Comparison of ENCODE assay signal across 23 mouse cellular contexts in the genomic region with DNA sequence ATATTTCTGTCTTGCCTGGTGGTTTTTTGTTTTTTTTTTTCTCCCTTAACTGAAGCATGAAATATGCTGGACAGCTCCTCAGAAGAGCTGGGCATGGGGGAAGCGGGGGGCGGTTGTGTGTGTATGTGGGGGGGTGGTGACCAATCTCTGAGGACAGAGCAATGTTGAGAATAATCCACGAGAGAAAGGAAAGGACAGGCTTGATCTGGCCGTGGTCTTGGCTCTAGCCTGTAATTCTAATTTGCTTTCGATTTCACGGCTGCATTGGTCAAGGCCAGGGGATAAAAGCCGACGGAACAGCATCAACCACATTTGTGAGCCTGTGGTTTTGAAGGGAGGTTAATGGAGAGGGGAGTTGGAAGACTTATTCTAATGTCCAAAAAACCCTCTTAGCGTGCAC. TPM values are rescaled to one million over a fixed set of nuclear protein-coding genes. Genes with fewer than 3 reads are reported as not detected.
DNase-seq lines count a peak whose midpoint lies in the region; ATAC-seq lines count a peak whose summit lies in the region.
"Had no signal": no experiment of that assay in that cellular context is flagged by ENCODE, and none has a peak within 500 bp of the region (broad histone marks: within the 10 kb centered on the region; RNA-seq: fewer than 3 reads in every experiment).

No protein-coding gene starts in this region.

- DNase-seq in embryonic facial prominence, embryonic 14.5 days (ENCODE audit: low spot score): peak; percentile 10
- no peak for DNase-seq in embryonic facial prominence, embryonic 10.5 days (ENCODE audit: low spot score)
- peak; percentile 9 for DNase-seq in ovary, adult 18-20 months (ENCODE audit: low spot score)
- no peak for DNase-seq in ovary, postnatal 10 days (ENCODE audit: low spot score)
- DNase-seq in natural killer cell, adult 2 months (ENCODE audit: low spot score in 2 of 2): peak; percentile 12 to 26
- no peak for DNase-seq in lung, postnatal 25 days (ENCODE audit: low spot score)
- DNase-seq in layer of hippocampus, postnatal 10 days (ENCODE audit: low spot score in 2 of 2): no peak
- DNase-seq: cerebellum, adult 18-20 months; heart, adult 11 months; heart, postnatal 4 days; layer of hippocampus, postnatal 36 days; lung, adult 2 months; lung, postnatal 4 days; retina, postnatal 1 day; right cerebral cortex, postnatal 4 days had no signal

- no peaks in the 10 kb centered on the region for H3K4me1 ChIP-seq in embryonic facial prominence, embryonic 14.5 days (ENCODE audit: control insufficient read depth, insufficient read depth, low read length)
- H3K4me1 ChIP-seq in embryonic facial prominence, embryonic 10.5 days: no peaks in the 10 kb centered on the region
- H3K4me1 ChIP-seq: forebrain, embryonic 13.5 days; heart, embryonic 13.5 days; limb, embryonic 10.5 days had no signal

- H3K4me2 ChIP-seq in embryonic facial prominence, embryonic 14.5 days (ENCODE audit: low read depth, low read length): no peak overlapping the region
- H3K4me2 ChIP-seq: forebrain, embryonic 13.5 days; heart, embryonic 13.5 days; kidney, embryonic 15.5 days; liver, embryonic 11.5 days had no signal

- WGBS in embryonic facial prominence, embryonic 14.5 days: 60% methylated on average over 9 of the region's 9 CpGs
- 74% methylated on average over 9 of the region's 9 CpGs for WGBS in embryonic facial prominence, embryonic 10.5 days

- no peak overlapping the region for H3K4me3 ChIP-seq in embryonic facial prominence, embryonic 14.5 days (ENCODE audit: low read depth, low read length)
- no peak overlapping the region for H3K4me3 ChIP-seq in embryonic facial prominence, embryonic 10.5 days
- H3K4me3 ChIP-seq: forebrain, embryonic 13.5 days; heart, embryonic 13.5 days; kidney, embryonic 15.5 days; limb, embryonic 10.5 days had no signal

- no peak overlapping the region for H3K9ac ChIP-seq in embryonic facial prominence, embryonic 14.5 days (ENCODE audit: low read depth, low read length)
- H3K9ac ChIP-seq: forebrain, embryonic 13.5 days; heart, embryonic 13.5 days; kidney, embryonic 15.5 days had no signal

- H3K36me3 ChIP-seq in embryonic facial prominence, embryonic 14.5 days (ENCODE audit: control insufficient read depth, insufficient read depth, low read length): no peaks in the 10 kb centered on the region
- no peaks in the 10 kb centered on the region for H3K36me3 ChIP-seq in embryonic facial prominence, embryonic 10.5 days (replicated peaks)
- H3K36me3 ChIP-seq: heart, embryonic 13.5 days; kidney, embryonic 15.5 days; limb, embryonic 10.5 days had no signal

- H3K9me3 ChIP-seq in embryonic facial prominence, embryonic 14.5 days (ENCODE audit: control insufficient read depth, low read length): peaks cover 10% of the 10 kb centered on the region
- peaks cover 3% of the 10 kb centered on the region; the same call in 1 of the 2 replicates for H3K9me3 ChIP-seq in embryonic facial prominence, embryonic 10.5 days
- H3K9me3 ChIP-seq: limb, embryonic 10.5 days had no signal

- H3K27me3 ChIP-seq in embryonic facial prominence, embryonic 14.5 days (replicated peaks; ENCODE audit: control insufficient read depth, insufficient read depth, low read length): no peaks in the 10 kb centered on the region
- H3K27me3 ChIP-seq in embryonic facial prominence, embryonic 10.5 days (replicated peaks; ENCODE audit: low read depth, poor library complexity, severe bottlenecking): no peaks in the 10 kb centered on the region
- H3K27me3 ChIP-seq: forebrain, embryonic 13.5 days; heart, embryonic 13.5 days; kidney, embryonic 15.5 days had no signal

- no peak overlapping the region for H3K27ac ChIP-seq in embryonic facial prominence, embryonic 14.5 days (replicated peaks; ENCODE audit: low read depth, low read length)
- no peak overlapping the region for H3K27ac ChIP-seq in embryonic facial prominence, embryonic 10.5 days (replicated peaks)
- H3K27ac ChIP-seq: forebrain, embryonic 13.5 days; heart, embryonic 13.5 days; kidney, embryonic 15.5 days; limb, embryonic 10.5 days had no signal

- no peak for ATAC-seq in embryonic facial prominence, embryonic 14.5 days (ENCODE audit: low read depth)
- peak; percentile 36 for ATAC-seq in granulocyte monocyte progenitor cell, adult 5-6 weeks (replicated peaks; ENCODE audit: poor library complexity, severe bottlenecking)
- ATAC-seq: activated CD4-positive, CD25-positive, alpha-beta regulatory T cell, adult 4 months had no signal

RNA-seq across cellular contexts. Expression of gene Slc24a4, which starts 54.7 kb away (rescaled TPM):
- polyA plus RNA-seq in embryonic facial prominence, embryonic 14.5 days (2014; fragmentation: Nextera tagmentation; extraction: Ambion mirVana): 0.65 and 0.79 TPM in 2 replicates
- polyA plus RNA-seq in embryonic facial prominence, embryonic 10.5 days (2016; fragmentation: Nextera tagmentation; extraction: Ambion mirVana): 0.05 TPM in 2 replicates
- total RNA-seq in granulocyte monocyte progenitor cell, adult 5-6 weeks (2014; fragmentation: Nextera tagmentation): not detected in 2 replicates
- total RNA-seq in granulocyte monocyte progenitor cell, adult 5-6 weeks (2017): not detected in 2 replicates
- 10 to 100 TPM; 17.2 to 17.5 TPM for total RNA-seq in layer of hippocampus, postnatal 10 days (2021)
- total RNA-seq: monocyte, adult 5-6 weeks had no signal
- polyA plus RNA-seq: activated CD4-positive, CD25-positive, alpha-beta regulatory T cell, adult 4 months; limb, embryonic 10.5 days had no signal

Comparison
In these comparisons a context has a peak if more than half of its experiments do, and no peak if none do; other contexts are left out.
1. DNase-seq: peak in embryonic facial prominence, embryonic 14.5 days (single experiment), ovary, adult 18-20 months (single experiment) and natural killer cell, adult 2 months (2 of 2); none in embryonic facial prominence, embryonic 10.5 days (single experiment), ovary, postnatal 10 days (single experiment), lung, postnatal 25 days (single experiment) and layer of hippocampus, postnatal 10 days (0 of 2).
2. RNA of gene Slc24a4, which starts 54.7 kb away (total RNA-seq): 17.2 to 17.5 TPM in layer of hippocampus, postnatal 10 days; not detected in granulocyte monocyte progenitor cell, adult 5-6 weeks; every median in the first group is over 10 times any median in the second.